Mouse (Mus musculus): ENCODE results near the gene Adcy1.

- TF ChIP-seq POLR2A (IDR thresholded peaks at IDR 0.05; ENCODE audit: borderline replicate concordance, low read depth, low read length) (no peak), CTCF (IDR thresholded peaks at IDR 0.05; ENCODE audit: low read depth, low read length) (no peak)
Measured at GRCm38 (mm10) chr11:7135301-7135700, 72.0 kb downstream of the Adcy1 start.

Data from bone marrow macrophage, adult 2 months (primary cell).